Mouse (Mus musculus) lung, embryonic 15.5 days (tissue): ENCODE measurements around the gene Helt. TPM values are rescaled to one million over a fixed set of nuclear protein-coding genes. Genes with fewer than 3 reads are reported as not detected.

ENCODE experiments used
- ATAC-seq: fragments of 200-750 bp; cut with Nextera tagmentation; 2 replicates; pipeline ENCODE4 v1.8.0; 2017; ENCODE audit warnings: moderate number of reproducible peaks, borderline replicate concordance; ENCODE audit not compliant: low FRiP score, low TSS enrichment; ENCODE audit errors: extremely low read depth
- H3K27ac ChIP-seq: fragments of 300-500 bp; sonication (generic); 2 replicates; pipeline ENCODE4 v1.5.1; 2015; ENCODE audit warnings: moderate library complexity, mild to moderate bottlenecking, inconsistent platforms
- H3K27me3 ChIP-seq: fragments of 300-500 bp; sonication (generic); 2 replicates; pipeline ENCODE4 v1.6.1; 2015; ENCODE audit warnings: inconsistent platforms
- H3K36me3 ChIP-seq: fragments of 300-500 bp; sonication (generic); 2 replicates; pipeline ENCODE4 v1.6.1; 2015; ENCODE audit warnings: inconsistent platforms
- H3K4me1 ChIP-seq: fragments of 300-500 bp; sonication (generic); 2 replicates; pipeline ENCODE4 v1.6.1; 2015; ENCODE audit warnings: inconsistent platforms
- H3K4me2 ChIP-seq: fragments of 300-500 bp; sonication (generic); 2 replicates; pipeline ENCODE4 v1.6.1; 2015; ENCODE audit warnings: inconsistent platforms, mild to moderate bottlenecking, moderate library complexity
- H3K4me3 ChIP-seq: fragments of 300-500 bp; sonication (generic); 2 replicates; pipeline ENCODE4 v1.5.1; 2015; ENCODE audit warnings: mild to moderate bottlenecking, inconsistent platforms
- H3K9ac ChIP-seq: fragments of 300-500 bp; sonication (generic); 2 replicates; pipeline ENCODE4 v1.6.1; 2015; ENCODE audit warnings: inconsistent platforms
- H3K9me3 ChIP-seq: fragments of 300-500 bp; sonication (generic); 2 replicates; pipeline ENCODE4 v1.6.1; 2016; ENCODE audit warnings: inconsistent platforms
- WGBS: fragments of 180-500 bp; shearing (Covaris S2); methylation state at CpG from one replicate; pipeline ENCODE4 v1.1.7; 2015; 5-methylcytosine and 5-hydroxymethylcytosine counted together
- polyA plus RNA-seq: library from polyadenylated mRNA; unstranded; fragments of >200 nt; fragmentation: Nextera tagmentation; extraction: Ambion mirVana; gene quantifications from 2 replicates; pipeline ENCODE4 v1.2.1, GENCODE M21; 2015

Helt gene
- polyA plus RNA-seq, 1 experiment from 2014 or later = not detected

- Histone ChIP-seq H3K9me3 (no peaks in the 10 kb centered on the region), H3K4me3 (no peak overlapping the region), H3K36me3 (no peaks in the 10 kb centered on the region), H3K27me3 (peaks cover 76% of the 10 kb centered on the region), H3K4me1 (peaks cover 13% of the 10 kb centered on the region; the same call in 1 of the 2 replicates), H3K9ac (no peak overlapping the region), H3K27ac (no peak overlapping the region), H3K4me2 (no peak overlapping the region)
- 3% methylated on average over 8 of the region's 8 CpGs for WGBS
- ATAC-seq = no peak
Observed at GRCm38 (mm10) chr8:46295951-46296350, 1.5 kb upstream of the Helt start.

DNA sequence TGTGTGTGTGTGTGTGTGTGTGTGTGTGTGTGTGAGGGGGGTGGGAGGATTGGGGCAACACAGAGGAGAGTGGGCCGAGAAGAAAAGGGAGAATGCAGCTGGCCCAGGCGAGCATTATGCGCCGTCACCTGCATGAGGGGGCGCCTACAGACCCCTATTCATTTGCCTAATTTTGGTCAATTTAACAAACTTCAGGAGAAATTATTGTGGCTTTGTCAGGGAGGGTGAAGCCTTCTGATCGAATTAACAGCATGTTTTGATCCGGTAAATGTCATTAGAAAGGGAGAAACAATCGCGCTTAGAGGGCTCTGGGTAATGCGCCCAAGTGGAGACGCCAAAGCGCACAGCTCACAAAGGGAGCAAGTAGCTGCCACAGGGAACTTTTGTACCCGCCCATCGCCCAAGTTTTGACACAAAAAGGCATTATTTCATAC, 647 bp upstream of the Helt start:
- Histone ChIP-seq H3K36me3 (no peaks in the 10 kb centered on the region), H3K4me3 (no peak overlapping the region), H3K4me1 (peaks cover 13% of the 10 kb centered on the region; the same call in 1 of the 2 replicates), H3K27ac (no peak overlapping the region), H3K4me2 (no peak overlapping the region), H3K9ac (no peak overlapping the region), H3K27me3 (peaks cover 84% of the 10 kb centered on the region), H3K9me3 (no peaks in the 10 kb centered on the region)
- 1% methylated on average over 14 of the region's 14 CpGs for WGBS
- no peak for ATAC-seq

- H3K9me3 ChIP-seq = no peaks in the 10 kb centered on the region
- peaks cover 97% of the 10 kb centered on the region for H3K27me3 ChIP-seq
- peak overlapping the region; percentile 20; the same call in 1 of the 2 replicates for H3K4me2 ChIP-seq
- no peaks in the 10 kb centered on the region for H3K36me3 ChIP-seq
- no peak overlapping the region for H3K27ac ChIP-seq
- no peak overlapping the region for H3K4me3 ChIP-seq
- peaks cover 13% of the 10 kb centered on the region; the same call in 1 of the 2 replicates for H3K4me1 ChIP-seq
- ATAC-seq = no peak
- no peak overlapping the region for H3K9ac ChIP-seq
- WGBS = under 1% methylated on average over 16 of the region's 16 CpGs
Observed at GRCm38 (mm10) chr8:46293741-46294151, 725 bp downstream of the Helt start.

DNA sequence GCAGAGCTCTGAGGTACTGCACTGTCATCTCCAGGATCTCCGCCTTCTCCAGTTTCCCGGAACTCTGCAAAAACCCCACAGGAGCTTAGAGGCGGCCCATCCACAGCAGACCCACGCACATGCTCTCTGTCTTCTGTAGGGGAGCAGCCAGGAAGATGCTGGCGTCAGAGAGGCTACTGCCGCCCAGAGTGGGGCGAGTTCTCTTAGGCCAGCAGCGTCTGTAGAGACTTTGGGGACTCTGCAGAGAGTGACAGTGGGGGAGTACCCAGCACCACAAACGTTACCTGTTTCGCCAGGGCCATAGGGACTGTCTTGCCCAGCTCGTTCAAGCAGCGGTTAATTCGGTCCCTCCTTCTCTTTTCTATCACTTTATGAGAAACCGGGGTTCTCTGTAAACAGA, 1.3 kb downstream of the Helt start:
- ATAC-seq = no peak; the same call in 1 of the 2 replicates
- H3K4me3 ChIP-seq = no peak overlapping the region
- H3K4me2 ChIP-seq = no peak overlapping the region

DNA sequence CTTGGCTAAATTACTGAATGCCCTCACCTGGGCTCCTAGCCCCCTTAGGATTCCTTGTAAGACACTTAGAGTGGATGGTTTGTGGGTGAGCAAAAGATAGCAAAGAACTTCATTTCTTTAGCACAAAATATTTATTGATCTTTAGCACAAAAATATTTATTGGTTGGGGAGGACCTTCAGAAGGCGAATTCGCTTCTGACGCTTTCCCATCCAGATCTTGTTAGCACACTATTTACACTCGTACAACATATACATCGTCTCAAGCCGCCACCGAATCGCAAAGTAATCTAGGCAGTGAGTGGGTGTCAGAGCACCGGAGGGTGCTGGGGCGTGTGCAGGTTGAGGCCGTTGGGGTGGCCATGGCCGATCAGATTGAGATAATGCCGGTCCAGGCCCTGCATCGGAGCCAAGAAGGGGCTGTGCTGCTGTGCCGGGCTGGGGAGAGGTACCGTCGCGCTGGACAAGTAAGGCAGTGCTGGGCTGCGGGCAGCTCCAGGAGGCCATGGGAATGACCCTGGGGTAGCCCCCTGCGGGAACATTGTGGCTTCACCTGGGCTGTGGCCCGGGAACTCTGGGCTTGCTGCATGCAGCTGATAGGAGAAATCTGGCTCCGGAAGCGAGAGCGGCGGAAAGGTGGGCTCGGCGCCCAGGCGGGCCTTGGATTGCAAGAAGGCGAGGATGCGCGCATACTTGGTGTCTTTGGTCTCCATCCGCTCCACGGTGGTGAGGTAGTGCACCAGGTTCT, 2.4 kb downstream of the Helt start:
- no peak for ATAC-seq
- no peaks in the 10 kb centered on the region for H3K9me3 ChIP-seq
- no peak overlapping the region for H3K9ac ChIP-seq
- H3K4me3 ChIP-seq = peak overlapping the region; percentile 4; the same call in 1 of the 2 replicates
- 2% methylated on average over 33 of the region's 33 CpGs for WGBS
- peaks cover 13% of the 10 kb centered on the region; the same call in 1 of the 2 replicates for H3K4me1 ChIP-seq
- no peaks in the 10 kb centered on the region for H3K36me3 ChIP-seq
- H3K27ac ChIP-seq = no peak overlapping the region
- 0 out of 2 replicates have a peak overlapping the region, but pooled peaks have one; percentile 8 for H3K4me2 ChIP-seq
- H3K27me3 ChIP-seq = peaks cover 93% of the 10 kb centered on the region

More for the DNA sequence above, 1.3 kb downstream of the Helt start:
- no peaks in the 10 kb centered on the region for H3K9me3 ChIP-seq
- no peak overlapping the region for H3K9ac ChIP-seq
- H3K36me3 ChIP-seq = no peaks in the 10 kb centered on the region
- H3K27me3 ChIP-seq = peaks cover 99% of the 10 kb centered on the region
- 3% methylated on average over 14 of the region's 14 CpGs for WGBS
- no peak overlapping the region for H3K27ac ChIP-seq
- H3K4me1 ChIP-seq = peaks cover 13% of the 10 kb centered on the region; the same call in 1 of the 2 replicates

GRCm38 (mm10) chr8:46289274-46289673, 5.2 kb downstream of the Helt start:
- Histone ChIP-seq H3K9me3 (no peaks in the 10 kb centered on the region), H3K9ac (no peak overlapping the region), H3K4me3 (no peak overlapping the region), H3K4me1 (0 out of 2 replicates have a peak, but pooled peaks cover 7% of the 10 kb centered on the region), H3K36me3 (no peaks in the 10 kb centered on the region), H3K27me3 (peaks cover 65% of the 10 kb centered on the region), H3K4me2 (no peak overlapping the region), H3K27ac (no peak overlapping the region)
- WGBS = 39% methylated on average over 11 of the region's 11 CpGs
- ATAC-seq = no peak

- Histone ChIP-seq H3K4me1 (0 out of 2 replicates have a peak, but pooled peaks cover 7% of the 10 kb centered on the region), H3K27me3 (peaks cover 52% of the 10 kb centered on the region), H3K4me3 (no peak overlapping the region), H3K4me2 (no peak overlapping the region), H3K9ac (no peak overlapping the region), H3K9me3 (no peaks in the 10 kb centered on the region), H3K27ac (no peak overlapping the region), H3K36me3 (no peaks in the 10 kb centered on the region)
- WGBS = 86% methylated on average over 6 of the region's 6 CpGs
- no peak; the same call in 1 of the 2 replicates for ATAC-seq
Observed at GRCm38 (mm10) chr8:46288021-46288420, 6.5 kb downstream of the Helt start.

- 0 out of 2 replicates have a peak, but pooled peaks cover 3% of the 10 kb centered on the region for H3K4me1 ChIP-seq
- 86% methylated on average over 4 of the region's 4 CpGs for WGBS
- H3K9ac ChIP-seq = no peak overlapping the region
- no peak overlapping the region for H3K4me3 ChIP-seq
- H3K27me3 ChIP-seq = peaks cover 32% of the 10 kb centered on the region
- no peak overlapping the region for H3K4me2 ChIP-seq
- no peaks in the 10 kb centered on the region for H3K36me3 ChIP-seq
- H3K27ac ChIP-seq = no peak overlapping the region
- no peak for ATAC-seq
- H3K9me3 ChIP-seq = no peaks in the 10 kb centered on the region
Observed at GRCm38 (mm10) chr8:46285980-46286379, 8.5 kb downstream of the Helt start.

DNA sequence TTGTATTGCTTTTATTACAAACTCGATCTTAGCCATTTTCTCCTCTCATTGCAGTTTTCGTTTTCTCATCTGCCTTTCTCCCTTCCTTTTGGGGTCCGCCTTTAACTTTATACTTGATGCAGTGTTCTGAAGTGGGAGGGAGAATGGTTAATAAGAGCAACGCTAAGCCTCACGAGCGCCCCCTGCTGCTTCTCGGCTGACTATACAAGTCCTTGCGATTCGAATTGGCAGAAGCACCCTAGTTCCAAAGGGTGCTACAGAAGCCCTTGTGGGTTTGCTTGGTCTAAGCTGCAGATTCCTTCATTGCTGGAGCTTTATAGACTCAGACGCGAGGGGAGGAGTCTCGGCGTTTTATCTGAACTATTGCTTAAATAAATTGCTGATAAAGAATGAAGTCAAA, 12.9 kb downstream of the Helt start:
- Histone ChIP-seq H3K9me3 (no peaks in the 10 kb centered on the region), H3K9ac (no peak overlapping the region), H3K4me1 (0 out of 2 replicates have a peak, but pooled peaks cover 3% of the 10 kb centered on the region), H3K4me3 (no peak overlapping the region), H3K27me3 (no peaks in the 10 kb centered on the region), H3K4me2 (no peak overlapping the region), H3K27ac (no peak overlapping the region), H3K36me3 (no peaks in the 10 kb centered on the region)
- 10% methylated on average over 13 of the region's 13 CpGs for WGBS
- peak; percentile 69; the same call in 1 of the 2 replicates for ATAC-seq

- H3K4me2 ChIP-seq = no peak overlapping the region
- no peak overlapping the region for H3K4me3 ChIP-seq
- H3K36me3 ChIP-seq = no peaks in the 10 kb centered on the region
- H3K9ac ChIP-seq = no peak overlapping the region
- H3K27me3 ChIP-seq = no peaks in the 10 kb centered on the region
- no peak for ATAC-seq
- H3K4me1 ChIP-seq = 0 out of 2 replicates have a peak, but pooled peaks cover 3% of the 10 kb centered on the region
- H3K9me3 ChIP-seq = no peaks in the 10 kb centered on the region
- WGBS = 78% methylated on average over 14 of the region's 14 CpGs
- no peak overlapping the region for H3K27ac ChIP-seq
Observed at GRCm38 (mm10) chr8:46276939-46277338, 17.5 kb downstream of the Helt start.

DNA sequence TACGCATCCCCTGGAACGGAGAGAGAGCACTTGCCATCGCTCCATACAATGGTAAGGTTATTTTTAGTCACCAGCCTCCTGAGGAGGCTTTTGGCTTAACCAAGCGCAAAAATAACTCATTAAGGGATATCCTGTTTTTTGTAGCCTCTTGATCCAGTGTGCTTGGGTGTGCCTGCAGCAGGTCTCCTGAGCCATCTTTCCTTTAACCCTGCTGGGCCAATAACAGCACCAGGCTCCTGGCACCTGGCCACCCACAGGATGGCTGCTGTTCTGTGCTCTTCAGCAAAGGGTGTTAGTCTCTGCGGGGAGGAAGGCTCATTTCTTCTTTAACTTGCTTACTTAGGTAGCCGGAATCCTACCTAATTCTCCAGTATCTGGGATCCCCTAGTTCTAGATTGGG, 23.7 kb downstream of the Helt start:
- WGBS = 58% methylated on average over 6 of the region's 6 CpGs
- H3K36me3 ChIP-seq = no peaks in the 10 kb centered on the region
- H3K27ac ChIP-seq = no peak overlapping the region
- H3K4me3 ChIP-seq = no peak overlapping the region
- no peaks in the 10 kb centered on the region for H3K9me3 ChIP-seq
- no peak for ATAC-seq
- no peaks in the 10 kb centered on the region for H3K27me3 ChIP-seq
- no peaks in the 10 kb centered on the region for H3K4me1 ChIP-seq
- no peak overlapping the region for H3K9ac ChIP-seq
- H3K4me2 ChIP-seq = no peak overlapping the region

GRCm38 (mm10) chr8:46270147-46270546, 24.3 kb downstream of the Helt start:
- no peaks in the 10 kb centered on the region for H3K4me1 ChIP-seq
- H3K9me3 ChIP-seq = no peaks in the 10 kb centered on the region
- H3K9ac ChIP-seq = no peak overlapping the region
- WGBS = 71% methylated on average over 3 of the region's 3 CpGs
- H3K4me2 ChIP-seq = no peak overlapping the region
- no peaks in the 10 kb centered on the region for H3K36me3 ChIP-seq
- ATAC-seq = no peak
- H3K27me3 ChIP-seq = no peaks in the 10 kb centered on the region
- no peak overlapping the region for H3K4me3 ChIP-seq
- no peak overlapping the region for H3K27ac ChIP-seq
